Mouse (Mus musculus): ENCODE data around the gene Phf23.

GRCm38 (mm10) chr11:70010548-70010947 lies 15.0 kb downstream of the Phf23 start:
- TF ChIP-seq CTCF (IDR thresholded peaks at IDR 0.05; ENCODE audit: low read depth) (no peak), EP300 (IDR thresholded peaks at IDR 0.05; ENCODE audit: low read depth) (no peak)

All from heart, postnatal 0 days (tissue).